Mouse (Mus musculus): Measurements from ENCODE around the gene Psors1c2. TPM values are rescaled to one million over a fixed set of nuclear protein-coding genes. Genes with fewer than 3 reads are reported as not detected.

Psors1c2 gene
- polyA plus RNA-seq, 1 experiment from 2014 or later = 0.79 TPM

DNA sequence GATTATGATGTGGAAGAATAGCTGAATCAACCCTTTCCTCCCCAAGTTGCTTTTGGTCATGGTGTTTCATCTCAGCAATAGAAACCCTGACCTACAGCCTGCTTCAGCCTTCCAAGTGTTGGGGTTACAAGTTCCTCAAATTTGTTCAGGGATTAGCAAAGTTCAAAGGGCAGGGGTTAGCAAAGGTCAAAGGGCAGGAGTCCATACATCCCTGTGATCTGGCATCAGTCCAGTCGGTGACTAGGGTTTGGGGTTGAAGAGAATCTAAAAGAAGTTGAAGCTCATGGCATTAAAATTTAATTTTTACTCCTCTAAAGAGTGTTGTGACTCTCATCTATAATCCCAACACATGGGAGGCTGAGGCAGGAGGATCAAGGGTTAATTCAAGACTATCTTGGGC is 5.5 kb downstream of the Psors1c2 start:
- 64% methylated on average over 1 of the region's 1 CpGs for WGBS
- no peak overlapping the region for H3K4me2 ChIP-seq (ENCODE audit: low read depth, low read length)
- H3K27me3 ChIP-seq (ENCODE audit: control insufficient read depth, insufficient read depth, low read depth, low read length) = no peaks in the 10 kb centered on the region
- no peak overlapping the region for H3K9ac ChIP-seq (ENCODE audit: low read length)
- ATAC-seq (ENCODE audit: low read depth) = no peak
- no peak overlapping the region for H3K27ac ChIP-seq (ENCODE audit: low read length)
- H3K4me1 ChIP-seq (replicated peaks; ENCODE audit: control insufficient read depth, insufficient read depth, low read length) = no peaks in the 10 kb centered on the region
- no peak overlapping the region for H3K4me3 ChIP-seq (ENCODE audit: low read length)
- no peaks in the 10 kb centered on the region for H3K9me3 ChIP-seq (ENCODE audit: control insufficient read depth, low read length)
- H3K36me3 ChIP-seq (ENCODE audit: control insufficient read depth, insufficient read depth, low read length) = no peaks in the 10 kb centered on the region

DNA sequence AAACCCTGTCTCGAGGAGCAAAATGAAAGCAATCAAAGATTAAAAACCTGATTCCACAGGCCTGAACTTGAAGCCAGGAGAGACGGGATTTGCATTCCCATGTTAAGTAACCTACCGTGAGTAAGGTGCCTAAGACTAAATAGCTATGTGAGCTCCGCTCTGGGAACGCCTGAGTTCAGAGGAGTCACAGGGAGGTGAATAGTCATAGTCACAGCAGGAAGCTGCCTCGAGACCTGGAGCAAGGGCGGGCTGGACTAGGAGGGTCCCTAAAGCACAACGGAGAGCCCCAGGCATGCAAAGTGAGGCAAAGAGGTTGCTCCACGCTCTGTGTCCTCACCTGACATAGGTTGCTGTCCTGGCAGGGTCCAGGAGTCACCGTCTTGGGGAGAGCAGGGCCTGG is 6.5 kb downstream of the Psors1c2 start:
- Histone ChIP-seq H3K27ac (ENCODE audit: low read length) (no peak overlapping the region), H3K9ac (ENCODE audit: low read length) (no peak overlapping the region), H3K36me3 (ENCODE audit: control insufficient read depth, insufficient read depth, low read length) (no peaks in the 10 kb centered on the region), H3K4me1 (replicated peaks; ENCODE audit: control insufficient read depth, insufficient read depth, low read length) (no peaks in the 10 kb centered on the region), H3K27me3 (ENCODE audit: control insufficient read depth, insufficient read depth, low read depth, low read length) (no peaks in the 10 kb centered on the region), H3K9me3 (ENCODE audit: control insufficient read depth, low read length) (no peaks in the 10 kb centered on the region), H3K4me2 (ENCODE audit: low read depth, low read length) (no peak overlapping the region), H3K4me3 (ENCODE audit: low read length) (no peak overlapping the region)
- 53% methylated on average over 10 of the region's 10 CpGs for WGBS
- no peak for ATAC-seq (ENCODE audit: low read depth)

DNA sequence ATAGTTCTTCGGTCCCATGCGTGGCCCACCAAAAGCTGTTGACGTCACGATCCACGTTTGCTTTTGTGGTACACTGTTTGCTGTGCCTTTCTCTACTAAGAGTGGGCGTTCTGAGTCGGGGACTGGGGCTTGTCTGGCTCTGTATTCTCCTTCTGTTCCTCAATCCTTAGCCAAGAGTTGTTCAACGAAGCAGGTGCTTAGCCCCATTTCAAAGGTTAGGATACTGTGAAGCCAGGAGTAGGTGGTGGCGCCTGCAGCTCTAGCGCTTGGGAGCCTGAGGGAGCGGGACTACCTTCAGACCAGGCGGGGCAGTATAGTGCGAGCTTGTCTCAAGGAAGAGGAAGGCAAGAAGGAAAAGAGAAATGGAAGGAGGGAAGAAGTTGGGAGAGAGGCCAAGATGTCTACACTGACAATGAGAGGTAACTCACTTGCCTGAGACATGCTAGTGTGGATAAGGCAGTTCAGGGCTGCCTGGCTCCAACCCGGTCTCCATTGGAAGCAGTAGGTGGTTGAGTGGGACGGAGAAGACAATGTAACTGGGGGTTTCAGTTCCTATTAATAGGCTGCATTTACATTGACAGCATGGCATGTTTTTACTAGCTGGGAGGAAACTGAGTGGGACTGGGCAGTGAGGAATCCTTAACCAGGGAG is 9.9 kb downstream of the Psors1c2 start:
- H3K36me3 ChIP-seq (ENCODE audit: control insufficient read depth, insufficient read depth, low read length) = no peaks in the 10 kb centered on the region
- H3K4me3 ChIP-seq (ENCODE audit: low read length) = no peak overlapping the region
- ATAC-seq (ENCODE audit: low read depth) = no peak
- H3K27me3 ChIP-seq (ENCODE audit: control insufficient read depth, insufficient read depth, low read depth, low read length) = no peaks in the 10 kb centered on the region
- no peaks in the 10 kb centered on the region for H3K4me1 ChIP-seq (replicated peaks; ENCODE audit: control insufficient read depth, insufficient read depth, low read length)
- no peaks in the 10 kb centered on the region for H3K9me3 ChIP-seq (ENCODE audit: control insufficient read depth, low read length)
- no peak overlapping the region for H3K9ac ChIP-seq (ENCODE audit: low read length)
- 76% methylated on average over 15 of the region's 15 CpGs for WGBS
- H3K27ac ChIP-seq (ENCODE audit: low read length) = no peak overlapping the region
- H3K4me2 ChIP-seq (ENCODE audit: low read depth, low read length) = no peak overlapping the region

DNA sequence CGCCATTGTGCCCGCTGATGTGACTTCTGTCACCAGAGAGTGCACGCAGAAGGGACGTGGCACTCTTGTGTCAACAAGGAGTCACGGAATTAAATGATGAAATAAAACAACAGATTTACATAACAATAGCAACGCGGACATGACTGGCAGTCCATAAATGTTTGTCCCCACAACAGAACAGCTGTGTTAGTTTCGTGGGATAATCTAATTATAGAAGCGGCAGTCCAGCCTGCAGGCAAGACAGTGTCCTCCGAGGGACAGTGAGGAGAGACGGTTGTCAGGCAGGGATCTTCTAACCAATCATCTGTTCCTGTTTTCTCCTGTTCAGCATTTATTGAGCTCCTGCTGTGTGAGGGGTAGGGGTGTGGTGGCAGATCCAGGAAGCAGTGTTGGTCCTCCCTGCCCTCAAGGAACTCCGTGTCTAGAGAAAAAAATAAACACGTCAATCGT is 10.4 kb downstream of the Psors1c2 start:
- Histone ChIP-seq H3K27me3 (ENCODE audit: control insufficient read depth, insufficient read depth, low read depth, low read length) (no peaks in the 10 kb centered on the region), H3K9me3 (ENCODE audit: control insufficient read depth, low read length) (no peaks in the 10 kb centered on the region), H3K27ac (ENCODE audit: low read length) (no peak overlapping the region), H3K4me1 (replicated peaks; ENCODE audit: control insufficient read depth, insufficient read depth, low read length) (no peaks in the 10 kb centered on the region), H3K9ac (ENCODE audit: low read length) (no peak overlapping the region), H3K4me3 (ENCODE audit: low read length) (no peak overlapping the region), H3K4me2 (ENCODE audit: low read depth, low read length) (0 out of 2 replicates have a peak overlapping the region, but pooled peaks have one; percentile 4), H3K36me3 (ENCODE audit: control insufficient read depth, insufficient read depth, low read length) (no peaks in the 10 kb centered on the region)
- ATAC-seq (ENCODE audit: low read depth) = no peak
- WGBS = 49% methylated on average over 14 of the region's 14 CpGs

DNA sequence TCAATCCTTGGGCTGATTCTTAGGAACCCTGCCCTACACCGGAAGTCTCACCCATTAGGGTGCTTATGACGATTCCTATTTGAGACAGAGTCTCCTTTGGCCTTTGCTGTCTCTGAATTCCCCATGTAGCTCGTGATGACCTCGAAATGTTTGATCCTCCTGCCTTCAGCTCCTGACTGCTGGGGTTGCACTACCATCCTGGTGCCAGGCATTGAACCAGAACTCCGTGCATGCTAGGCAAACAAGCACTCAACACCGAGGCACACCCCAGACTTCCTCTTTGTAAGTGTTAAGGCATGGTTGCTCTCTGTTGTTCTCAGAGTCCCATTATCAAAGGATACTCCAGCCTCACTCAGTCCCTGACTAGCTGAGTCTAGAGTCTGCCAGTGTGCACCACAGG is 11.0 kb downstream of the Psors1c2 start:
- ATAC-seq (ENCODE audit: low read depth) = no peak
- 64% methylated on average over 6 of the region's 6 CpGs for WGBS
- H3K9ac ChIP-seq (ENCODE audit: low read length) = no peak overlapping the region
- H3K36me3 ChIP-seq (ENCODE audit: control insufficient read depth, insufficient read depth, low read length) = no peaks in the 10 kb centered on the region
- no peak overlapping the region for H3K27ac ChIP-seq (ENCODE audit: low read length)
- no peaks in the 10 kb centered on the region for H3K27me3 ChIP-seq (ENCODE audit: control insufficient read depth, insufficient read depth, low read depth, low read length)
- H3K9me3 ChIP-seq (ENCODE audit: control insufficient read depth, low read length) = no peaks in the 10 kb centered on the region
- no peak overlapping the region for H3K4me3 ChIP-seq (ENCODE audit: low read length)
- H3K4me1 ChIP-seq (replicated peaks; ENCODE audit: control insufficient read depth, insufficient read depth, low read length) = peaks cover 5% of the 10 kb centered on the region; the same call in 1 of the 2 replicates
- no peak overlapping the region for H3K4me2 ChIP-seq (ENCODE audit: low read depth, low read length)

DNA sequence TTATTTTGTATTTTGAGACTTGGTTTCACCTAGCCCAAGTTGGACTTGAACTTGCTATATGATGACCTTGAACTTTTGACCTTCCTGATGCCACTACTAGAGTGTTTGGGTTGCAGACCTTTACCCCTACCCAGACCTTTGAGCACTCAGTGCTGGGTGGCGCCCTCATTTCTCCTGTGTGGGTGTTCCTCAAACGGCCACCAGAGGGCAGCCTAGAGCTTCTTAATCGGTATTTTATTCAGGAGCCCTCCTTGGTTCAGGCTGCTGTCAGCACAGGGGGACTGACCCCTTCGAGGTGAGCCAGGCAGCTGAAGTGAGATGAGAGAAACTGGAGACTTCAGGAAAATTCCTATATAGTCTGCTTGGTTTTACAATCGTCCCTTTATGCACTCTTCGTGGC is 11.7 kb downstream of the Psors1c2 start:
- H3K4me1 ChIP-seq (replicated peaks; ENCODE audit: control insufficient read depth, insufficient read depth, low read length) = peaks cover 9% of the 10 kb centered on the region
- no peaks in the 10 kb centered on the region for H3K9me3 ChIP-seq (ENCODE audit: control insufficient read depth, low read length)
- H3K4me2 ChIP-seq (ENCODE audit: low read depth, low read length) = no peak overlapping the region
- no peaks in the 10 kb centered on the region for H3K36me3 ChIP-seq (ENCODE audit: control insufficient read depth, insufficient read depth, low read length)
- H3K9ac ChIP-seq (ENCODE audit: low read length) = no peak overlapping the region
- no peak overlapping the region for H3K4me3 ChIP-seq (ENCODE audit: low read length)
- no peaks in the 10 kb centered on the region for H3K27me3 ChIP-seq (ENCODE audit: control insufficient read depth, insufficient read depth, low read depth, low read length)
- ATAC-seq (ENCODE audit: low read depth) = 0 out of 2 replicates have a peak, but pooled peaks have one; percentile 11
- H3K27ac ChIP-seq (ENCODE audit: low read length) = no peak overlapping the region
- WGBS = 33% methylated on average over 6 of the region's 6 CpGs

DNA sequence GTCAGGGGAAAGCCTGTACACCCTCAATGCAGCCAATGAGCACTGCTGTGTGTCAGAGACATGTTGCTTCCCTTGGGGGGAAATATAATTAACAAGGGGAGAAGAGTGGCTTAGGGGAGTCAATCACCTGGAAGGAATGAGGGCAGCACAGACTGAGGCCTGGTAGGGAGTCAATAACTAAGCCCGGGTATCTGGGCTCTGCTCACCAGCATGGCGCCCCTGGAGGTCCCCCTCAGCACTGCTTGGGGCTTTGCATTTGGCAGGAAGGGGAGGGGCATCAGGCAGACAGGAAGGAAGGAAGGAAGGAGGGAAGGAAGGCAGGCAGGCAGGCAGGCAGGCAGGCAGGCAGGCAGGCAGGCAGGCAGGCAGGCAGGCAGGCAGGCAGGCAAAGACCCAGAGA is 14.5 kb downstream of the Psors1c2 start:
- Histone ChIP-seq H3K9ac (ENCODE audit: low read length) (no peak overlapping the region), H3K36me3 (ENCODE audit: control insufficient read depth, insufficient read depth, low read length) (no peaks in the 10 kb centered on the region), H3K4me2 (ENCODE audit: low read depth, low read length) (no peak overlapping the region), H3K9me3 (ENCODE audit: control insufficient read depth, low read length) (no peaks in the 10 kb centered on the region), H3K27me3 (ENCODE audit: control insufficient read depth, insufficient read depth, low read depth, low read length) (no peaks in the 10 kb centered on the region), H3K4me1 (replicated peaks; ENCODE audit: control insufficient read depth, insufficient read depth, low read length) (peaks cover 14% of the 10 kb centered on the region), H3K27ac (ENCODE audit: low read length) (no peak overlapping the region), H3K4me3 (ENCODE audit: low read length) (no peak overlapping the region)
- ATAC-seq (ENCODE audit: low read depth) = no peak
- 71% methylated on average over 2 of the region's 2 CpGs for WGBS

DNA sequence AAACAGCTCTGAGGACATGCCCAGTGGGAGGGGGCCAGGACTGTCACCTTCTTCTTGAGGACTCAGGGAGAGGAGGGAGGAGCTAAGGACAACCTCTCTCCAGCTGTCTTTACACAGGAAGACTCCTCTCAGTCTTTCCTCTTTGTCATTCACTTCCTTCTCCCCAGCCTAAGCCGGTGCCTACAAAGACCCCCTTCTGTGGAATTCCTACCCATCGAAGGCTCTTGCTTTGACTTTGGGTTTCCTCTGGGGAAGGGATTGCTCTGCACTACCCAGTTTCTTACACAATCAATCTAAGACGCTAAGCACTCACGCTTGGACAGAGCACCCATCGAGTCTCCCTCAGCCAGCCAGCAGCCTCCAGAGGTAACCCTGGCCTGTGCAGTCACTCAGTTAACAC is 15.6 kb downstream of the Psors1c2 start:
- peak overlapping the region; percentile 45 for H3K27ac ChIP-seq (ENCODE audit: low read length)
- WGBS = 26% methylated on average over 5 of the region's 5 CpGs
- H3K27me3 ChIP-seq (ENCODE audit: control insufficient read depth, insufficient read depth, low read depth, low read length) = no peaks in the 10 kb centered on the region
- H3K4me1 ChIP-seq (replicated peaks; ENCODE audit: control insufficient read depth, insufficient read depth, low read length) = peaks cover 14% of the 10 kb centered on the region
- H3K4me3 ChIP-seq (ENCODE audit: low read length) = no peak overlapping the region
- ATAC-seq (ENCODE audit: low read depth) = no peak
- H3K36me3 ChIP-seq (ENCODE audit: control insufficient read depth, insufficient read depth, low read length) = no peaks in the 10 kb centered on the region
- no peak overlapping the region for H3K4me2 ChIP-seq (ENCODE audit: low read depth, low read length)
- H3K9ac ChIP-seq (ENCODE audit: low read length) = no peak overlapping the region
- no peaks in the 10 kb centered on the region for H3K9me3 ChIP-seq (ENCODE audit: control insufficient read depth, low read length)

DNA sequence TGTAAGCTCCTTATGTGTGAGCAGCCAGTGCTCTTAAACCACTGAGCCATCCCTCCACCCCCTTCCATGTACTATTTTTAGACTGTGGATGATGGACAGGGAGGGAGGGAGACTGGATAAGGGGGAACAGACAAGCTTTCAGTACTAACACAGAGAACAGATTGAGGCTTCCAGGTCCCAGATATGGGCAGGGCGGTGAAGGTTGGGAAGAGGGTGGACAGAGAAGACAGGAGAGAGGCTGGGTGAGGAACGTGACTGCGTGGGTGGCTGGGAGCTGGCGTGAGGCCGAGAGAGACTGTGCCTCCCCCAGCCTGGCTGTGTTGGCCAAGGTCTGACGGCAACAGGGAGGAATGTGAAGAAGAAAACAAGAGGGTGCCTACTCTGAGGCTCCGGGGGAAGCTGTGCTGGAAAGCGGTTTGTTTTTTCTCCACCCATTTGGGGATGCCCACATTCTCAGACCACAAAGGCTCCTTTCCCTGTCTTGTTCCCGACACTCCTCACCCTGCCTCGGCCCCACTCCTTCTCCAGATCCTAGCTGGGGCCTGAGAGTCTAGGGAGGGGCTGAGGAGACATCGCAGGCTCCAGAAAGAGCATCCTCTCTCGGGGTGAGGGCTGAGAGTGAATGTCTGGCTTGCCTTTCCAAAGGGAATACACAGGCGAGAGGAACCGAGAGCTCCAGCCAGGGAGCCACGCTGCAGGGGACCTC is 16.6 kb downstream of the Psors1c2 start:
- peak; percentile 81 for ATAC-seq (ENCODE audit: low read depth)
- Histone ChIP-seq H3K4me1 (replicated peaks; ENCODE audit: control insufficient read depth, insufficient read depth, low read length) (peaks cover 14% of the 10 kb centered on the region), H3K27ac (ENCODE audit: low read length) (peak overlapping the region; percentile 82), H3K27me3 (ENCODE audit: control insufficient read depth, insufficient read depth, low read depth, low read length) (no peaks in the 10 kb centered on the region), H3K4me2 (ENCODE audit: low read depth, low read length) (peak overlapping the region; percentile 28), H3K36me3 (ENCODE audit: control insufficient read depth, insufficient read depth, low read length) (no peaks in the 10 kb centered on the region), H3K9me3 (ENCODE audit: control insufficient read depth, low read length) (no peaks in the 10 kb centered on the region), H3K4me3 (ENCODE audit: low read length) (no peak overlapping the region), H3K9ac (ENCODE audit: low read length) (peak overlapping the region; percentile 33; the same call in 1 of the 2 replicates)
- WGBS = 25% methylated on average over 15 of the region's 15 CpGs
